Mouse (Mus musculus): ENCODE data around the gene Sec11a.

GRCm38 (mm10) chr7:80866514-80867147, 80.9 kb downstream of the Sec11a start:
- TF ChIP-seq CTCF (IDR thresholded peaks at IDR 0.05; ENCODE audit: control insufficient read depth, insufficient read depth, low read length), result no peak
- no peak for TF ChIP-seq POLR2A (IDR thresholded peaks at IDR 0.05; ENCODE audit: borderline replicate concordance, control insufficient read depth, low read depth, low read length)
